Mouse (Mus musculus) heart, adult 2 months (tissue): ENCODE results near the gene Pkdcc. TPM values are rescaled to one million over a fixed set of nuclear protein-coding genes. Genes with fewer than 3 reads are reported as not detected.

Experiments
- DNase-seq, 2 experiments: peaks; one replicate each; pipeline ENCODE4 v3.0.0; 2021
- H3K27ac ChIP-seq: fragments of 200-600 bp; 2 replicates; pipeline ENCODE4 v1.8.1; 2022
- H3K27me3 ChIP-seq: fragments of 200-500 bp; 2 replicates; pipeline ENCODE4 v1.6.1; 2012; ENCODE audit warnings: mild to moderate bottlenecking, low read length, inconsistent platforms, mixed read lengths; ENCODE audit not compliant: control insufficient read depth, insufficient read depth
- H3K36me3 ChIP-seq: fragments of 200-500 bp; 2 replicates; pipeline ENCODE4 v1.6.1; 2012; ENCODE audit warnings: low read length, inconsistent platforms; ENCODE audit not compliant: control insufficient read depth, insufficient read depth
- H3K4me1 ChIP-seq: fragments of 200-500 bp; 2 replicates; pipeline ENCODE4 v1.6.1; 2011; ENCODE audit warnings: low read length; ENCODE audit not compliant: control insufficient read depth, insufficient read depth
- H3K4me3 ChIP-seq: fragments of 200-600 bp; 2 replicates; pipeline ENCODE4 v1.8.1; 2022
- H3K79me2 ChIP-seq: fragments of 200-500 bp; replicated peaks from 2 replicates; pipeline ENCODE4 v1.6.1; 2012; ENCODE audit warnings: mild to moderate bottlenecking, inconsistent platforms, low read length, moderate library complexity, mixed read lengths; ENCODE audit not compliant: control insufficient read depth, insufficient read depth
- H3K9ac ChIP-seq: fragments of 200-500 bp; 2 replicates; pipeline ENCODE4 v1.6.1; 2012; ENCODE audit warnings: low read depth, mild to moderate bottlenecking, control low read depth, inconsistent platforms, low read length, mixed read lengths
- CTCF ChIP-seq: fragments of 200-600 bp; IDR thresholded peaks from 2 replicates; pipeline ENCODE4 v1.8.1; 2022; ENCODE audit warnings: antibody characterized with exemption, mild to moderate bottlenecking, moderate library complexity
- EP300 ChIP-seq: fragments of 200-500 bp; IDR thresholded peaks from 2 replicates; pipeline ENCODE4 v1.6.1; 2011; ENCODE audit warnings: low read depth, low read length, control low read depth; ENCODE audit not compliant: insufficient read depth
- POLR2A ChIP-seq: fragments of 200-500 bp; IDR thresholded peaks from 2 replicates; pipeline ENCODE4 v1.6.1; 2011; ENCODE audit warnings: mild to moderate bottlenecking, low read depth, low read length, control low read depth; ENCODE audit not compliant: insufficient read depth
- WGBS: fragments of 180-500 bp; shearing (Covaris S2); methylation state at CpG from one replicate; pipeline ENCODE4 v1.1.7; 2018; 5-methylcytosine and 5-hydroxymethylcytosine counted together
- intact Hi-C: fragments of 180-260 bp; cut with DNase I; formaldehyde crosslinking; loops from one replicate; pipeline ENCODE4 v1.15.1; 2025
- polyA plus RNA-seq: library from polyadenylated mRNA; depleted of rRNA; stranded (reverse); fragments of >200 nt; gene quantifications from 2 replicates; pipeline ENCODE4 v1.2.3, GENCODE M21; 2012
- total RNA-seq, 2 experiments: library from RNA; stranded (reverse); gene quantifications; 2 replicates each; pipeline ENCODE4 v1.2.3; 2021

Pkdcc gene
- total and polyA plus RNA-seq, 3 experiments = 45.5 to 63.0 (median 45.7) TPM

GRCm38 (mm10) chr17:83247176-83247575, 32.1 kb downstream of the Pkdcc start:
- Histone ChIP-seq H3K79me2 (no peaks in the 10 kb centered on the region), H3K4me3 (no peak overlapping the region), H3K36me3 (no peaks in the 10 kb centered on the region), H3K27me3 (no peaks in the 10 kb centered on the region), H3K4me1 (no peaks in the 10 kb centered on the region; the same call in 1 of the 2 replicates), H3K9ac (no peak overlapping the region), H3K27ac (no peak overlapping the region)
- 53% methylated on average over 4 of the region's 4 CpGs for WGBS
- TF ChIP-seq EP300 = no peak
- no peak for TF ChIP-seq CTCF
- TF ChIP-seq POLR2A = no peak
- intact Hi-C loops = no loop called here
- DNase-seq = no peak

- intact Hi-C loops = no loop called here
- no peak for DNase-seq
- Histone ChIP-seq H3K4me3 (no peak overlapping the region), H3K4me1 (no peaks in the 10 kb centered on the region; the same call in none of the 2 replicates), H3K9ac (no peak overlapping the region), H3K27ac (no peak overlapping the region), H3K79me2 (no peaks in the 10 kb centered on the region), H3K36me3 (no peaks in the 10 kb centered on the region), H3K27me3 (no peaks in the 10 kb centered on the region)
- WGBS = 68% methylated on average over 2 of the region's 2 CpGs
- TF ChIP-seq CTCF (no peak), POLR2A (no peak), EP300 (no peak)
Measured at GRCm38 (mm10) chr17:83248467-83248866, 33.4 kb downstream of the Pkdcc start.

GRCm38 (mm10) chr17:83250903-83251526, 35.9 kb downstream of the Pkdcc start:
- no peaks in the 10 kb centered on the region for H3K79me2 ChIP-seq
- intact Hi-C loops = loop anchor here (1.0 to 5.0 kb wide), 3 partner anchors 144 to 224 kb away; no protein-coding TSS in a partner anchor
- DNase-seq = no peak
- WGBS = 91% methylated on average over 18 of the region's 18 CpGs
- no peaks in the 10 kb centered on the region for H3K27me3 ChIP-seq
- H3K27ac ChIP-seq = no peak overlapping the region
- no peak for TF ChIP-seq CTCF
- no peak for TF ChIP-seq POLR2A
- TF ChIP-seq EP300 = no peak
- H3K9ac ChIP-seq = no peak overlapping the region
- H3K36me3 ChIP-seq = no peaks in the 10 kb centered on the region
- H3K4me3 ChIP-seq = no peak overlapping the region
- H3K4me1 ChIP-seq = no peaks in the 10 kb centered on the region; the same call in none of the 2 replicates

DNA sequence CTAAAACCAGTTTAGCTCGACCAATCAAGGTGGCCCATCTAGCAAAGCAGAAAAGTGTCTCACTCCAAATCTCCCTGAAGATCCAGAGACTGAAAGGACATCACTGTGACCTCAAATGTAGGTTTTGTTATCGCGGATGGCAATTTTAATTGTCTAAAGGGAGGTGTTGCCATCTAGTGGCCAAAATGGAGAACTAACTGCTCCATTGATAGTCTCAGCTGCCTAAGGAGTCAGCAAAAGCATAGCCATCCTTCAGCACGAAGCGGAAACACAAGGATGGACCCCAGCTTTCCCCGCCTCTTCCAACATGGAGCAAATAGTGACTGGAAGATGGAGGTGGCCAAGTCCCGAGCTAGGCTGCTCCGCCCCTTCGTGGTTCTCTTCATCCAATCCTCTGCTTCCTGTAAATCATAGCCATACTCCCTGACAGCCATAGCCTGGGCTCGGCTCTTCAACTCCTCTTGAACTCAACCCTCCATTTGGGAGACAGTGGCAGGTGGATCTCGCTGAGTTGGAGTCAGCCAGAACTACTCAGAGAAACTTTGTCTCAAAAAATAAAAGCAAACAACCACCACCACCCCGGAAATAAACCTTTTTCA, 38.1 kb downstream of the Pkdcc start:
- intact Hi-C loops = loop anchor here (5.0 kb wide), 2 partner anchors 146 to 226 kb away; no protein-coding TSS in a partner anchor
- H3K4me1 ChIP-seq = no peaks in the 10 kb centered on the region; the same call in 1 of the 2 replicates
- WGBS = 26% methylated on average over 12 of the region's 12 CpGs

GRCm38 (mm10) chr17:83267202-83268128, 52.4 kb downstream of the Pkdcc start:
- Histone ChIP-seq H3K4me3 (peak overlapping the region; percentile 35), H3K27ac (peak overlapping the region; percentile 31), H3K4me1 (no peaks in the 10 kb centered on the region), H3K79me2 (no peaks in the 10 kb centered on the region), H3K27me3 (no peaks in the 10 kb centered on the region), H3K9ac (no peak overlapping the region), H3K36me3 (no peaks in the 10 kb centered on the region)
- DNase-seq = peak; percentile 56 to 83
- no peak for TF ChIP-seq CTCF
- 0 out of 2 replicates have a peak, but pooled peaks have one; percentile 12 for TF ChIP-seq POLR2A
- TF ChIP-seq EP300 = no peak
- intact Hi-C loops = no loop called here
- 33% methylated on average over 23 of the region's 23 CpGs for WGBS

More for the DNA sequence above, 38.1 kb downstream of the Pkdcc start:
- Histone ChIP-seq H3K36me3 (no peaks in the 10 kb centered on the region), H3K27me3 (no peaks in the 10 kb centered on the region), H3K9ac (no peak overlapping the region), H3K79me2 (no peaks in the 10 kb centered on the region), H3K27ac (no peak overlapping the region), H3K4me3 (no peak overlapping the region)
- DNase-seq = peak in 1 of 2 experiments; percentile 25
- TF ChIP-seq POLR2A (no peak), CTCF (peak; percentile 96), EP300 (0 out of 2 replicates have a peak, but pooled peaks have one; percentile 36)
